Mouse (Mus musculus): ENCODE results near the gene Gdap1l1. TPM values are rescaled to one million over a fixed set of nuclear protein-coding genes. Genes with fewer than 3 reads are reported as not detected.

Gdap1l1 gene
- polyA plus RNA-seq, 1 experiment = 0.43 TPM

DNA sequence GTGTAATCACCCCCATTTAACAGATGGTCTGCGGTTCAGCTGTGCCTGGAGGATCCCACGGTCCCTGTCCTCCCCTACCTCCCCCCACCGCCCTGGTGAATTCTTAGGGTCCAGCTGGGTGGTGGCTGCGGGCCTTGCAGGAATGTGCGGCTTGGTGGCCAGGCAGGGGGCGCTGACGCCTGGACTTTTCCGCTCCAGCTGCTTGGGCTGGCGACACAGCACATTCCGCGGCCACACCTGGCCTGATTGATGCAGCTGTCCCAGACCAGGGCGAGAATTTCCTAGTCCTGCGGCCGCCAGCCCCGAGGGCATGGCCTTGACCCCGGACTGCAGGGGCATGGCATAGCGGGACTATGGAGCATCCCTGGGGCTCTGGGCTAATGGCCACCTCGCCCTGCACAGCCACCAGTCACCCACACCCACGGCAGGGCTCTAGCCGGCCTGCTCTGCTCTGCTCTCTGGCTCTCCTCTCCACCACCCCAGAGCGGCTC, 43.3 kb downstream of the Gdap1l1 start:
- TF ChIP-seq TCF12 (IDR thresholded peaks at IDR 0.05; ENCODE audit: insufficient read depth, poor library complexity, severe bottlenecking) (peak; percentile 92), REST (IDR thresholded peaks at IDR 0.05; ENCODE audit: insufficient read depth, insufficient read length) (no peak), CEBPB (IDR thresholded peaks at IDR 0.05; ENCODE audit: insufficient read depth, poor library complexity, severe bottlenecking) (no peak), MYOD1 (IDR thresholded peaks at IDR 0.05; ENCODE audit: control insufficient read depth in 1 of 3, insufficient read length in 2 of 3, low read depth in 2 of 3) (peak; percentile 23 to 97 (median 96)), E2F4 (IDR thresholded peaks at IDR 0.05; ENCODE audit: insufficient read depth) (no peak), MYOG (IDR thresholded peaks at IDR 0.05; ENCODE audit: control insufficient read depth in 1 of 3, insufficient read depth in 1 of 3, insufficient read length in 2 of 3, low read depth in 2 of 3) (peak; percentile 87 to 99 (median 98)), MAX (IDR thresholded peaks at IDR 0.05; ENCODE audit: low read depth) (no peak), SRF (IDR thresholded peaks at IDR 0.05; ENCODE audit: control insufficient read depth, insufficient read length, low read depth) (no peak), USF1 (IDR thresholded peaks at IDR 0.05; ENCODE audit: low read depth) (no peak), TCF3 (IDR thresholded peaks at IDR 0.05; ENCODE audit: insufficient read length, low read depth) (peak; percentile 96), POLR2A (IDR thresholded peaks at IDR 0.05; ENCODE audit: insufficient read length, low read depth) (no peak), POLR2AphosphoS2 (IDR thresholded peaks at IDR 0.05; ENCODE audit: insufficient read length, low read depth) (no peak)
- no peaks in the 10 kb centered on the region for H3K36me3 ChIP-seq (ENCODE audit: control insufficient read depth, insufficient read depth)
- H3K4me3 ChIP-seq = no peak overlapping the region
- H3K4me2 ChIP-seq (ENCODE audit: low read depth) = peak overlapping the region; percentile 22
- no peaks in the 10 kb centered on the region for H3K79me2 ChIP-seq (ENCODE audit: control insufficient read depth, insufficient read depth)
- no peak overlapping the region for H3ac ChIP-seq (ENCODE audit: control insufficient read depth, insufficient read length)
- H3K27me3 ChIP-seq (ENCODE audit: control insufficient read depth, insufficient read depth, insufficient read length) = no peaks in the 10 kb centered on the region

GRCm38 (mm10) chr2:163487360-163487759, 49.1 kb downstream of the Gdap1l1 start:
- no peak for TF ChIP-seq MAX (IDR thresholded peaks at IDR 0.05; ENCODE audit: low read depth)
- TF ChIP-seq TCF3 (IDR thresholded peaks at IDR 0.05; ENCODE audit: insufficient read length, low read depth) = no peak
- TF ChIP-seq TCF12 (IDR thresholded peaks at IDR 0.05; ENCODE audit: insufficient read depth, poor library complexity, severe bottlenecking) = no peak
- TF ChIP-seq POLR2AphosphoS2 (IDR thresholded peaks at IDR 0.05; ENCODE audit: insufficient read length, low read depth) = no peak
- peak; percentile 63 for TF ChIP-seq CEBPB (IDR thresholded peaks at IDR 0.05; ENCODE audit: insufficient read depth, poor library complexity, severe bottlenecking)
- no peak for TF ChIP-seq MYOG (IDR thresholded peaks at IDR 0.05; ENCODE audit: control insufficient read depth in 1 of 3, insufficient read depth in 1 of 3, insufficient read length in 2 of 3, low read depth in 2 of 3)
- no peak for TF ChIP-seq MYOD1 (IDR thresholded peaks at IDR 0.05; ENCODE audit: control insufficient read depth in 1 of 3, insufficient read length in 2 of 3, low read depth in 2 of 3)
- Histone ChIP-seq H3K36me3 (ENCODE audit: control insufficient read depth, insufficient read depth) (no peaks in the 10 kb centered on the region), H3K4me3 (no peak overlapping the region), H3ac (ENCODE audit: control insufficient read depth, insufficient read length) (no peak overlapping the region), H3K79me2 (ENCODE audit: control insufficient read depth, insufficient read depth) (no peaks in the 10 kb centered on the region), H3K4me2 (ENCODE audit: low read depth) (no peak overlapping the region), H3K27me3 (ENCODE audit: control insufficient read depth, insufficient read depth, insufficient read length) (peaks cover 16% of the 10 kb centered on the region)

DNA sequence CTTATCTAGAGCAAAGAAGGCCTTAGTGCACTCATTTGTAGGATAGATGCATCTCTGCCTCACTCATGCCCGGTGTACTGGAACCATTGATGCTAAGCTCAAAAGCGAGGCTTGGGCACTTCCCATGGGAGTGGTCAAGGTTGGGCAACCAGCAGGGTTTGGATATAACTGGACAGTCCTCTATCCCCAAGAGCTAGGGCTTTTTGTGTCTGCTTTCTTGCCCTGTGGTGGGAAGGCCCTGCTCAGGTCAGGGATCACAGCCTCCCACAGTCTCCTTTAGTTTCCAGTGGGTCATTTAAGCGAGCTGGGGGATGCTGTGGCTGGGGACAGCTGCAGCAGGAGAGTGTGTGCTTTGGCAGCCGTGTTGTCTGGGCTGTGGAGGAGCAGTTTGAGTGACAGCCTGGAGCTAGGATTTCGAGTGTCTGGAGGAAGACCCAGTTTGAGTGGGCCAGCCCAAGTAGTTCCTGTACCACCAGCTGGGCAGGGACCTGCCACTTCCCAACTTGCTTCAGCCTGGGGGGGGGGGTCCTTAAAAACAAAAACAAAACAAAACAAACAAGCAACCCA, 51.5 kb downstream of the Gdap1l1 start:
- Histone ChIP-seq H3K27me3 (ENCODE audit: control insufficient read depth, insufficient read depth, insufficient read length) (peaks cover 18% of the 10 kb centered on the region), H3K79me2 (ENCODE audit: control insufficient read depth, insufficient read depth) (no peaks in the 10 kb centered on the region), H3K36me3 (ENCODE audit: control insufficient read depth, insufficient read depth) (no peaks in the 10 kb centered on the region), H3K4me2 (ENCODE audit: low read depth) (no peak overlapping the region), H3ac (ENCODE audit: control insufficient read depth, insufficient read length) (no peak overlapping the region), H3K4me3 (no peak overlapping the region)
- TF ChIP-seq MYOD1 (IDR thresholded peaks at IDR 0.05; ENCODE audit: control insufficient read depth in 1 of 3, insufficient read length in 2 of 3, low read depth in 2 of 3) (peak in 2 of 3 experiments; percentile 70 to 92), POLR2AphosphoS2 (IDR thresholded peaks at IDR 0.05; ENCODE audit: insufficient read length, low read depth) (no peak), CEBPB (IDR thresholded peaks at IDR 0.05; ENCODE audit: insufficient read depth, poor library complexity, severe bottlenecking) (0 out of 2 replicates have a peak, but pooled peaks have one; percentile 8), TCF3 (IDR thresholded peaks at IDR 0.05; ENCODE audit: insufficient read length, low read depth) (peak; percentile 54), MYOG (IDR thresholded peaks at IDR 0.05; ENCODE audit: control insufficient read depth in 1 of 3, insufficient read depth in 1 of 3, insufficient read length in 2 of 3, low read depth in 2 of 3) (peak; percentile 42 to 93 (median 81)), POLR2A (IDR thresholded peaks at IDR 0.05; ENCODE audit: insufficient read length, low read depth) (no peak), REST (IDR thresholded peaks at IDR 0.05; ENCODE audit: insufficient read depth, insufficient read length) (no peak)

GRCm38 (mm10) chr2:163490656-163491055, 52.4 kb downstream of the Gdap1l1 start:
- Histone ChIP-seq H3K27me3 (ENCODE audit: control insufficient read depth, insufficient read depth, insufficient read length) (peaks cover 19% of the 10 kb centered on the region), H3K4me2 (ENCODE audit: low read depth) (no peak overlapping the region), H3ac (ENCODE audit: control insufficient read depth, insufficient read length) (no peak overlapping the region), H3K4me3 (no peak overlapping the region), H3K79me2 (ENCODE audit: control insufficient read depth, insufficient read depth) (no peaks in the 10 kb centered on the region), H3K36me3 (ENCODE audit: control insufficient read depth, insufficient read depth) (no peaks in the 10 kb centered on the region)
- TF ChIP-seq REST (IDR thresholded peaks at IDR 0.05; ENCODE audit: insufficient read depth, insufficient read length) (no peak), TCF3 (IDR thresholded peaks at IDR 0.05; ENCODE audit: insufficient read length, low read depth) (peak; percentile 47), MYOD1 (IDR thresholded peaks at IDR 0.05; ENCODE audit: control insufficient read depth in 1 of 3, insufficient read length in 2 of 3, low read depth in 2 of 3) (peak in 2 of 3 experiments; percentile 73 to 95), MYOG (IDR thresholded peaks at IDR 0.05; ENCODE audit: control insufficient read depth in 1 of 3, insufficient read depth in 1 of 3, insufficient read length in 2 of 3, low read depth in 2 of 3) (peak in 2 of 3 experiments; percentile 38 to 79)

- Histone ChIP-seq H3K4me3 (peak overlapping the region; percentile 7), H3K79me2 (ENCODE audit: control insufficient read depth, insufficient read depth) (no peaks in the 10 kb centered on the region), H3ac (ENCODE audit: control insufficient read depth, insufficient read length) (no peak overlapping the region), H3K4me2 (ENCODE audit: low read depth) (no peak overlapping the region), H3K36me3 (ENCODE audit: control insufficient read depth, insufficient read depth) (no peaks in the 10 kb centered on the region), H3K27me3 (ENCODE audit: control insufficient read depth, insufficient read depth, insufficient read length) (peaks cover 26% of the 10 kb centered on the region)
- TF ChIP-seq POLR2AphosphoS2 (IDR thresholded peaks at IDR 0.05; ENCODE audit: insufficient read length, low read depth) = no peak
- no peak for TF ChIP-seq REST (IDR thresholded peaks at IDR 0.05; ENCODE audit: insufficient read depth, insufficient read length)
- TF ChIP-seq MAX (IDR thresholded peaks at IDR 0.05; ENCODE audit: low read depth) = no peak
- peak in 1 of 3 experiments; percentile 18 for TF ChIP-seq MYOD1 (IDR thresholded peaks at IDR 0.05; ENCODE audit: control insufficient read depth in 1 of 3, insufficient read length in 2 of 3, low read depth in 2 of 3)
- no peak for TF ChIP-seq TCF3 (IDR thresholded peaks at IDR 0.05; ENCODE audit: insufficient read length, low read depth)
- peak in 1 of 3 experiments; percentile 45 for TF ChIP-seq MYOG (IDR thresholded peaks at IDR 0.05; ENCODE audit: control insufficient read depth in 1 of 3, insufficient read depth in 1 of 3, insufficient read length in 2 of 3, low read depth in 2 of 3)
- TF ChIP-seq TCF12 (IDR thresholded peaks at IDR 0.05; ENCODE audit: insufficient read depth, poor library complexity, severe bottlenecking) = no peak
Measured at GRCm38 (mm10) chr2:163491351-163491750, 53.1 kb downstream of the Gdap1l1 start.

All from myocyte (in vitro differentiated cells).